Mouse (Mus musculus) olfactory bulb, adult 2 months (tissue): ENCODE results near the gene Sec1.
A peak's percentile ranks its signal among the peaks of the same experiment; 100 is the strongest.

Source experiments
- CTCF ChIP-seq: fragments of 200-500 bp; IDR thresholded peaks from 2 replicates; pipeline ENCODE4 v1.5.1; 2012; ENCODE audit warnings: low read depth, mild to moderate bottlenecking, low read length, moderate library complexity; ENCODE audit not compliant: insufficient read depth
- POLR2A ChIP-seq: fragments of 200-500 bp; IDR thresholded peaks from 2 replicates; pipeline ENCODE4 v1.6.1; 2012; ENCODE audit warnings: mild to moderate bottlenecking, low read depth, low read length, moderate library complexity; ENCODE audit not compliant: insufficient read depth

GRCm38 (mm10) chr7:45700301-45701015 lies 6.3 kb upstream of the Sec1 start:
- TF ChIP-seq POLR2A (peak; percentile 39; the same call in 1 of the 2 replicates), CTCF (no peak)
